Mouse (Mus musculus): Measurements from ENCODE around the gene Gm28778.
"Not testable (repeated sequence)": the region's sequence is repeated elsewhere in the genome, so short reads cannot be mapped to it uniquely, and the experiment has no call there.

- TF ChIP-seq CTCF (IDR thresholded peaks at IDR 0.05; ENCODE audit: control insufficient read depth, insufficient read depth, insufficient read length); MAX (IDR thresholded peaks at IDR 0.05); FOSL1 (IDR thresholded peaks at IDR 0.05; ENCODE audit: insufficient read depth, low read length, poor library complexity, severe bottlenecking): not testable (repeated sequence)
These were observed 31.8 kb upstream of the Gm28778 start for GRCm38 (mm10) chr1:53264958-53265612.
